Mouse (Mus musculus) layer of hippocampus, adult 18-20 months (tissue): ENCODE data around the gene Baz2a. TPM values are rescaled to one million over a fixed set of nuclear protein-coding genes. Genes with fewer than 3 reads are reported as not detected.
"Not testable (repeated sequence)": the region's sequence is repeated elsewhere in the genome, so short reads cannot be mapped to it uniquely, and the experiment has no call there.

Experiments used
- DNase-seq, 2 experiments: peaks; one replicate each; pipeline ENCODE4 v3.0.0; 2022; ENCODE audit warnings: low spot score in 2 of 2
- total RNA-seq, 2 experiments: library from RNA; stranded (reverse); gene quantifications; 2 replicates each; pipeline ENCODE4 v1.2.3; 2021

The Baz2a gene
- total RNA-seq, 2 experiments from 2014 or later, result 39.6 to 41.9 TPM

DNA sequence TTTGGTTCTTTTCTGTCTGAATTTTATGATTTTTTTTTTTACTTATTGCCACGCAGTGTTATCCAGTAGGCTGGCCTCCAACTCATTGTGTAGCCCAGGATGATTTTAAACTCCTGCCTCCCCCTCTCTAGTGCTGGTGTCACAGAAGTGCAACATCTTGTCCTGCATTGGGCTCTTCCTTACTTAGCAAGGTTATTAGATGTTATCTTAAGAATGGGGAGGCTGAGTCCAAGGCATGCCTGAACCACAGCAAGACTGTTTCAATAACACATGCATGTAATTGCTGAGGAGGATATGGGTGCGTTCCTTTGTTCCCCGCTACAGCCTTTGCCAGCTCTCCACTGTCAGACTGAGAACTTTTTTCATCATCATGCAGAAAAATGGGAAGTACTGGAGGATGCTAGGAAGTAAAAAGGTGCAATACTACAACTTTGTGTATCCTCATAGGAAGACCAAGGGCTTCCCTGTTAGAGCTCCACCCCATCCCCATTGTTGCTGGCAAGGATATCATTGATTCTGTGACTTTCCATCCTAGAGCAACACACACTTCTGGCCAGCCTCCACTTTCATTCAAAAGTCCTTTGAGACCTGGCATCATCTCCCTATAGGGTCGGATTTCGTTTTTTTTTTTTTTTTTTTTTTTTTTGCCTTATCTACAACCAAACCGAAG is 9.4 kb upstream of the Baz2a start:
- DNase-seq, result peak in 1 of 2 experiments; percentile 13

DNA sequence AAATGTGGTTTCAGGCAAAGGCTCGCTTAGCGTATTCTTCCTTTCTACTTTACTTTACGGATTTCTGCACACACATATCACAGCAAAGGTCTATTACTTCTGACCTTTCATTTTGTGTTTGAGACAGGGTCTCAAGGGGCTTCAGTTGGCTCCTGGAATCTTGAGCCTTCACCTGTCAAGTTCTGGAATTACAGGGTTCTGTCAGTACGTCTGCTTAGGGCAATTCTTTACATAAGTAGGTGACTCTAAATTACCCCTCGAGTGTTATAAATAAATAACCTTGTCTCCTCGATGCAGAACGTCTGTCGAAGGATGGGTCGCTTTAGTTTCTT is 8.9 kb upstream of the Baz2a start:
- DNase-seq, result no peak

DNA sequence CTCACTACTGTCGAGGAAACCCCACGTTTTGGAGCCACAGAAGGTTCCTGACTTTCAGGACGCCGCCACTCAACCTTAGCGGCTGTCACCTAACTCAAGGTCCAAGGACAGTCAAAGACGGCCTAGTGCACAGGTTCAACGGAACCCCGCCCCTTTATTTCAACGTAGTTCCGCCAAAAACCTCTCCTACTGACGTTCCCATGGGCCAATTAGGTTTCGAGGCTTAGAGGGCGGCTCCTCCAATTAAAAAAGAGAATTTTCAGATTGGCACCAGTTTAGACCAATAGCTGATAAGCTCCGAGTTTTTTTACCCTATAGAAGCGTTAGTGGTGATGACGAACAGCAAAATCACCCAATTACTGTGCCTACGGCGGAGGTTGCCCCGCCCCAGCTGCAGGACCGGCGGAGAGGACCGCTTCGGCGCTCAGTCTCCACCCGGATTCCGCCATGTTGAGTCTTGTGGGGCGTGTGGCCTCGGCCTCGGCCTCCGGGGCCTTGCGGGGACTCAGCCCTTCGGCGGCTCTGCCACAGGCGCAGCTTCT is 8.4 kb upstream of the Baz2a start, which contains the start of gene Atp5b:
TSS of gene Atp5b (plus strand) at position 394 of the 542 bp plus-strand sequence.
- DNase-seq, result peak; percentile 98 to 100

DNA sequence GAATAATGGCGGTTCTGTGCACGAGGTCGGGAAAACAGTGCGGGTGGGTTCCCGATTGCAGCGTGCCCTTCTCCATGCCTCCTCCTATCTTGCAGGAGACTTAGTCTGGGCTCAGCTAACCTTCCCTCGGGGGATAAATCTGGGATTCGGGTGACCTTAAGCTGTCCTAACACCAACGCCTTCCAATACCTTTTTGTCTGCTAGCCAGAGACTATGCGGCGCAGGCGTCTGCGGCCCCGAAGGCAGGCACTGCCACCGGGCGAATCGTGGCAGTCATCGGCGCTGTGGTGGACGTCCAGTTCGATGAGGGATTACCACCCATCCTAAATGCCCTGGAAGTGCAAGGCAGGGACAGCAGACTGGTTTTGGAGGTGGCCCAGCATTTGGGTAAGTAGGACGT is 7.7 kb upstream of the Baz2a start:
- no peak for DNase-seq

DNA sequence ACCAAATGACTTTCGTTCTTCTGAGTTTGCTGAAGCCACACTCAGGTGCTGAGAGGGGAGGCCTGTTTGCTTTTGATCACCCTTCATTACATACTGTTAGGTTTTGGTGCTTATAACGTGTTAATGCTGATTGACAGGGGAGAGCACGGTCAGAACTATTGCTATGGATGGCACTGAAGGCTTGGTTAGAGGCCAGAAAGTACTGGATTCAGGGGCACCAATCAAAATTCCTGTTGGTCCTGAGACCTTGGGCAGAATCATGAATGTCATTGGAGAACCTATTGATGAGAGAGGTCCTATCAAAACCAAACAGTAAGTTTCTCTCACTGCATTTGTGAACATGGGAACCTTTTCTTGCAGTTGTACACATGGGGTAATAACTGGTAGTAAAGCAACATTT is 7.2 kb upstream of the Baz2a start:
- DNase-seq, result peak in 1 of 2 experiments; percentile 13

DNA sequence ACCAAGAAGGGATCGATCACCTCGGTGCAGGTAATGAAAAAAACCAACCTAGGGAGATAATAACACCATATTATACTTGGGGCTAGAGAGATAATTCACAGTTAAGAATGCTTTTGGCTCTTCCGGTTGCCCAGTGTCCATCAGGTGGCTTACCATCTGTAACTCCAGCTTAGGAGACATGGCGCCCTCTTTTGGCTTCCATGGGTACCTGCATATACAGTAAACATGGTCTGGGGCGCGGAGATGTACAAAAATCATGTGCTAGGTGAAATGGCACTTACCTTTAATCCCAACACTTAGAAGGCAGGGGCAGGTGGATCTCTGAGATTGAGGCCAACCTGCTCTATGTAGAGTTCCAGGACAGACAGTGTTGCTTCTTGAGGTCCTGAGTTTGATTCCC is 5.0 kb upstream of the Baz2a start:
- DNase-seq, result peak in 1 of 2 experiments; percentile 30

DNA sequence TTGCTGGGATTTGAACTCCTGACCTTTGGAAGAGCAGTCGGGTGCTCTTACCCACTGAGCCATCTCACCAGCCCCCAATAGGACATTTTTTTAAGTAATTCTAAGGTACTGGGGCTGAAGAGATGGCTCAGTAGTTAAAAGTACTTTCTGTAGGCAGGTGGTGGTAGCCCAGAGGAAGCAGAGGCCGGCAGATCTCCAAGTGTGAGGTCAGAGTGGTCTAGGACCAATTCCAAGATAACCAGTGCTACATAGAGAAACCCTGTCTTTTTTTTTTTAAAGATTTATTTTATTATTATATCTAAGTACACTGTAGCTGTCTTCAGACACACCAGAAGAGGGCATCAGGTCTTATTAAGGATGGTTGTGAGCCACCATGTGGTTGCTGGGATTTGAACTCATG is 4.2 kb upstream of the Baz2a start:
- not testable (repeated sequence) for DNase-seq

DNA sequence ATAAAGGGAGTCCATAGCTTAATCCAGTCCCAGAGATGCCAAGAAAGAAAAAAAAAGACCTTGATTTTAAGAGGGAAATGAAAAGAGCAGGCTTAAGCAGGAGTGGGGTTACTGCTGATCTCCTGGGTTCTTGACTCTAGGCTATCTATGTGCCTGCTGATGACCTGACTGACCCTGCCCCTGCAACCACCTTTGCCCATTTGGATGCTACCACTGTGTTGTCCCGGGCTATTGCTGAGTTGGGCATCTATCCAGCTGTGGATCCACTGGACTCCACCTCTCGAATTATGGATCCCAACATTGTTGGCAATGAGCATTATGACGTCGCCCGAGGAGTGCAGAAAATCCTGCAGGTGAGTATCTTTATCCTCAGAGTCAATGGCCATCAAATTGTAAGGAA is 3.2 kb upstream of the Baz2a start:
- no peak for DNase-seq

DNA sequence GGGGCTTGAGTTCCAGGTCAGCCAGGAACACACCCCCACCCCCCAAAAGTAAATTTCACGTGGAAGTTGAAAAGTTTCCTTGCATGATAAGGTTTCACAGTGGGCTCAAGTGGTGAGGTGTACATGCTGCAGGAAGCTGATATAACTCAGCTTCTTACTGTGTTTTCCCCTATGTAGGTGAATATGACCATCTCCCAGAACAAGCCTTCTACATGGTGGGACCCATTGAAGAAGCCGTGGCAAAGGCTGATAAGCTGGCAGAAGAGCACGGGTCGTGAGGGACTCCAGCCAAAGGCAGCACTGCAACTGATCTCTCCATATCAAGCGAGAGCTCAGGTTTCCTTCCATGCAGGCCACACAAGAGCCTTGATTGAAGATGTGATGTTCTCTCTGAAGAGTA is 1.5 kb upstream of the Baz2a start:
- DNase-seq, result no peak

DNA sequence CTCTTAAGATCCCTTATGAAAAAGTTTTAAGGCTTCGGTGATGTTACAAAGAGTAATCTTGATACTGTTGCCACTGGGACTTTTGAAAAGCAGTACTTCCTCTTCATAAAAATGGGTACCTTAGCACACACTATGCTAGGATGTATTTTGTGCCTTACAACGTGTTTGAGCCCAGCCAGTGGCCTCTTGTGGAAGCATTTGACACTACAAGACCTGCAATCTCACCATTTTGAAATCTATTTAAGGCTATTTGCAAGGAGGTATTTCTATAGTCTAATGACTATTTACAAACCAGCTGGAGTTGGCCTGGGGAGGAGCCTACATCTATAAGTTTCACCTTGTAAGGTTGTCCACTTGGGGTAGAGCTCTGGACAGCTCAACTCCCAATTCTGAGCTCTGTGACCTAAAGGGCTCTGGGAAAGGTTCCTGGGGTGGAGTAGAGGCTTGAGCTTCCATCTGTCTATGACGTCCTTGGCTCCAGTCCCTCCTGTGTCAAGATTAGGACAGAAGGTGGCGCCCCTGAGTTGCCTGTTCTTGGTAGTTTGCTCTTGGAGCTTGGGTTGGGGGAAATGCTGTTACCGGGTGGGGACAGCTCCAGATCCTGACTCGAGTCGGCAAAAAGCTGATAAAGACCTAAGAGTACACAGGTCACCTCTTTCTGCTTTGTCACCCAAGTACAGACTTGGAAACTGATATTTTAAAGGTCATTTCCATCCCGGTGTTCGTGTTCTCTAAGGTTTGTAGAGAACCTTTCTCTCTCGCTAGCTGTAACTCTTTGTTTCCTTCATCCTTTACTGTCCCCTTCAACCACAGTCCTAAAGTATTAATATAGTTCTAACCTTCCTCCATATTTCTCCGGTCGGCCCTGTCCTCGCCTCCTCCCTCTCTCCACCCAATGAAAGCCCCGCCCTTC is 470 bp upstream of the Baz2a start:
- peak; percentile 80 to 93 for DNase-seq

DNA sequence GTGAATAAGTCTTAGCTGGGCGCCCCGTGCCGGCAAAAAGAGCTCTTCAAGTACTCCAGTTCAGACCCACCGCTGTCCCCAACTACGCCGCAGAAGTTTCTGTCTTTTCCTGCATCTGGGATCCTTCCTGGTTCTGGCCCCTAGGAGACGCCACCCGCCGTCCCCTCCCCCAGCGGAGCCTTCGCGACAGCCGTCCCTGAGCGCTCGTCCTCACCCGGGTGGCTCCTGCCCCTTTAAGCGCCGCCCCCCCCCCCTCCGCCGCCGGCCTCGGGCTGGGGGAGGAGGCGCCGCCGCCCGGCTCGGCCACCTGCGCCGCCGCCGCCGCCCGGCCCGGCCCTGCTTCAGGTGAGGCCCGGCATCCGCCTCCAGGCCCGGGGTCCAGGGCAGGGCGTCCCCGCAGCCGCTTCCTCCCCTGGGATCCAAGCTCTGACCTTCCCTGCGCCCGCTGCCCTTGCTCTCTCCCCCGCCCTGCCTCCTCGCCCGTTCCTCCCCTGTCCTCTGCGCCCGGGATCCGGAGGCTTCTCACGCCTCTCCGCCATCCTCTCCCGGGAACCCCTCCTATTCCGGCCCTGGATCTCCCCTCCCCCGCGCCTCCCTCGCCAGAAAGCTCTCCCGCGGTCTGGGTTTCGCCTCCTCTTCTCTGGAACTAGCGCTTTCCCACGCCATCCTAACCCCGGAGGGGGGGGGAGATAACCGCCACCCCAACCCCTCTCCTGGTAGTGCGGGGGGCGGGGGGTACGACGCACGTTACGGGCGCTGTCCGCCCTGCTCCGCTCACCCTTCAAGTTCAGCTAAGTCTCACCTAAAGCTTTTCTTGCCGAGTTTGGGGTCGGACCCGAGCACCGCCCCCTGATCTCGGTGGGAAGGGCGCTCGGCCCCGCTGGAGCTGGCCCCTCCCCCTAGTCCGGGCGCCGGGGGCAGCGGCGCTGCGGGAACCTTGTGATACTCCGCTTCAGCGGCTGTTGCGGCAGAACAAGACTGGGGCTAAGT is 1.4 kb downstream of the Baz2a start:
- peak; percentile 63 to 75 for DNase-seq

DNA sequence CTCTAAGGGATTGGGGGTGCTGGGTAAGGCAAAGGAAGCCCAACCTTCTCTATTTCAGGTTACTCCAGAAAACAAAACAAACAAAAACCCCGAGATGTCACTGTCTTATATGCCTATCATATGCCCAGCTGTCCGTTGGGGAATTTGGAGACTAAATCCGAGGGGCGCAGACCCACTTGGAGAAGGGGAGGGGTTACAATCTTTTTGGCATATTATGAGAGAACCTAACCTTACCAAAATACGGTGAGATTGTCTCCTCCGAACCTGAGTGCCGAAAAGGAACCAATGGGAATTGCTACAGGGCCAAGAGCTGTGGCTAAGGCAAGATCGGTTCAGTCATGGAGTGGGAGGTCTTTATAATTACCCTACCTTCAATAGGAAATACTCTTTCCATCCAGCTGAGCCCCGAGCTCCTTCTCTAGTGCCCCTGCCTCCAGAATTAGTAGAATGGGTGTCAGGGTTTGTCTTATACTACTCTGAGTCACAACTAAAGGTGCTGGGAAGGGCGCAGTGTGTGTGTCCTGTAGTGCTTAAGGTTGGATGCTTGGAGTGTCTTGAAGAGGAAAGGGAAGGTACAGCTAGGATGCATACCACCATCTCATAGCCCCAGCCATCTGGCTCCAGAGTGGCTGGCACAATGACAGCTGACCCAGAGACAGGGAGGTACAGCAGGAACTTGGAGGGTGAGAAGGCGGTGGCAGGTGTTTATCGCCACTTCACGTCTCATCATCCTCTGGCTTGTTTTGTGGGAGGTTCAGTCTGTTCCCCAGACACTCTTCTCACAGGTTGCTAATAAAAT is 2.3 kb downstream of the Baz2a start:
- DNase-seq, result peak in 1 of 2 experiments; percentile 15

DNA sequence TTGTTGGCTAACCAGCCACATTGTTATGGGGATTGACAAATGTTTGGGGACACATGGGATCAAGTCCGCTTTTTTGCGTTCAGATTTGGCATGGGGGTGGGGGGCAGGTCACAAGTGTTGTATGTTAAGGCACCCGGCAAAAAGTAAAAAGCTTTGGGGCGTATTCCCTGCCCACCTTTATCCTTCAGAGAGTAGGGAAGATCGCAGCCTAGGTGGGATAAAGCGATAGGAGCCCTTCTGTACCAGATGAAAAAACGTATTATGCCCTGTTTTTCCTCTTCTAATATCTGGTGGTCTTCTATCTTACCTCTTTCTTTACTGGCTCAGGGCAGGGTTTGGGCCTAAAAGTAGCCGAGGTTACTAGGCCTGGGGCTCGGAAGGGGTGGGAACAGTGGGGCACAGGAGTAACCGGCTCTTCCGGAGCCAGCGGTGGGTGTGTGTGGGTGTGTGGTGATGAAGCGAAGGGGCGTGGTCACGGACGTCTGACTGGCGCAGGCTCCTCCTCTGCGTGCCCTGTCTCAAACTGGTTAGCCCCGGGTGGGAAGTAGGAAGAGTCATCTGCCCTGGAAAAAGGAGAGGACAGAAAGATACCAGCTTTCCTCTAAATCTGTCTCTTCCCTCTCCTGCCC is 3.1 kb downstream of the Baz2a start:
- DNase-seq, result peak; percentile 40 to 75

DNA sequence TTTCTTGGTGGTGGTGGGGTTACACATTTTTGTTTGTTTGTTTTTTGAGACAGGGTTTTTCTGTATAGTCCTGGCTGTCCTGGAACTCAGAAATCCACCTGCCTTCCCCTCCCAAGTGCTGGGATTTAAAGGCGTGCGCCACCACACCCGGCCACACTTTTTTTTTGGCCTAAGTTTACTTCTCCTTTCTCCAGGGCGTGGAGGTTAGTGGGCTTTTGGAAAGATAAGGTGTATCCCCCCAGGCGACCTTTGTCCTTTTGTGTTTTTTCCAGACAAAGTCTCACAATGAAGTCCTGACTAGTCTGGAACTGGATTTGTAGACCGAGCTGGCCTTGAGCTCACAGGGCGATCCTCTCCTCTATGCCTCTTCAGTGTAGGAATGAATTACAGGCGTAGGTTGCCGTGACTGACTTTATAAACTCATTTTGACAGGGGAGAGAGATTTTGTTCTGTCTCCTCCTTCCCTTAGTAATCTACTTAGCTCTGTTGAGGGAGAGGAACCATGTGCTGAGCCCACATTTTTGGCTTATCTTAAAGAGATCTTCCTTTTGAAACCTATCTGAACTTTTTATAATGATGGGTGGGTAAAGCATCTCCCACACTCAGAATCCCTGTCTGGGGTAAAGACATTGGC is 3.7 kb downstream of the Baz2a start:
- no peak for DNase-seq

DNA sequence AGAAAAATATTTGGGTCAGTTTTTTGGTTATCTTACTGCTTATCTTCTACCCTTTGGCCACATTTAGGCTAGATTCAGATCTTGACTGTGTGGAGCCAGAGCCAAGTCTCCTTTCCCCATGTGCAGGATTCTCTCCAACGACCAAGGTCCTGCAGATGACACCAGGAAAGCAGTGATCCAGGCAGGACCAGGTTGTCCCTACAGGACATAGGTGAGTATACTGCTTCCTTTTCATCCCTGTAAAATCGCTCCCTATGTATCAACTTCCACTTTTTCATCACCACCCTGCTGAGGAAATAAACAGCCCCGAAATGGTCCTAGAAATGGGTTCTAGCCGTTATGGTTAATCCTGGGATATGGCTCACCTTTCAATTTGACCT is 4.9 kb downstream of the Baz2a start:
- DNase-seq, result no peak

DNA sequence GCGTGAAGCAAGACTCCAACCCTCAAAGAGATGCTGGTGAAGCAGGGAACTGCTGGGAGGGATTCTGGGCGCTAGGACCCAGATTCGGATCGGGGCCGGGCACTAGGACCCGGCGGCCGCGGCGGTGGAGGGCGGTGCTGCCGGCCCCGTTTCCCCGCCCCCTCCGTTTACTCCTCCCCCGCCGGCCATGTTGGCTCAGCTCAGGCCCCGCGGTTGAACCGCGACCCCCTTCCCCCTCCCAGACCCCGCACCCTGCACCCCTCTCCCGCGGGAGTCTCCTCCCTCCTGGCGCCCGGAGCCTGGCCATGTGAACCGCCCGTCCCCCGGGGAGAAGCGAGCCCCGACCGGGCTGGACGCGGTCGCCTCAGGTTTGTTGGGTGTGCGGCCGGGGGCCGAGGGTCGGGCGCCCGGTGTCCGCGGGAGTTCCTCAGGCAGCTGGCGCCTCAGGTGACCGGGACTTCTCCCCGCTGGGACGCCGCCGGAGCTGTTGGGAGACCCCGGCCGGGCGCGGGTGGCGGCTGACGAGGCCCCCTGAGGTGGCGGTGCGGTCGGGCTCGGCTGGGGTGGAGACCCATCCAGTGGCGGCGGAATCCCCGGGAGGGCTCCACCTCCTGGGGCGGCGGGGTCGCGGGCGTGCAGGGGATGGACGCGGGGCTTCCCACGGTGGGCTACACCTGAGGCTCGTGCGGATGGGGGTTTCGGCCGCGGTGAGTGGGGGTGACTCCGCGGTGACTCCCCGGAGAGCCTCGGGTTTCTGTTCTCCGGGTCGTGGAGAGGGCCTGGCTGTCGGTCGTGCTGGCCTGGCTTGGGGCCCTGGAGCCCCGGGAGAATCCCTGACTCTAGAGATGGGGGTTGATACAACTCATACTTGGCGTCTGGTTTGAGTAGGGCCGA is 5.6 kb downstream of the Baz2a start:
- DNase-seq, result peak; percentile 73 to 85

DNA sequence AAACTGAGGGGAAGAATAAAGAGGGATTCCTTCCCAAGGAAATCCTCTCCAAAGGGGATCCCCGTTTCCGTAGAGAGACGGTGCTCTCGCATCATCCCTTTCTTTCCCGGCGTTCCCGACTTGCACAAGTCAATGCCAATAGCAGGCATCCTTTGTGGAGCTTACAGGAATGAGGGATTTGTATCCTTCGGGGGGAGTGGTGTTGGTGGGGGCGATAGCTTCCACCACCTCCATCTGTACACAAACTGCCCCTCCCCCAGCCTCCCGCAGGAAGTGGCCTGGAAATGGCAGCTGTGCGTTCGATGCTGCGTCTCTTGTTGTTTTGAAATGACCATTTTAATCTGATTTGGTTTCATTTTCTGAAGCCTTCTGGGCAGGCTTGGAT is 6.2 kb downstream of the Baz2a start:
- peak; percentile 26 to 61 for DNase-seq

DNA sequence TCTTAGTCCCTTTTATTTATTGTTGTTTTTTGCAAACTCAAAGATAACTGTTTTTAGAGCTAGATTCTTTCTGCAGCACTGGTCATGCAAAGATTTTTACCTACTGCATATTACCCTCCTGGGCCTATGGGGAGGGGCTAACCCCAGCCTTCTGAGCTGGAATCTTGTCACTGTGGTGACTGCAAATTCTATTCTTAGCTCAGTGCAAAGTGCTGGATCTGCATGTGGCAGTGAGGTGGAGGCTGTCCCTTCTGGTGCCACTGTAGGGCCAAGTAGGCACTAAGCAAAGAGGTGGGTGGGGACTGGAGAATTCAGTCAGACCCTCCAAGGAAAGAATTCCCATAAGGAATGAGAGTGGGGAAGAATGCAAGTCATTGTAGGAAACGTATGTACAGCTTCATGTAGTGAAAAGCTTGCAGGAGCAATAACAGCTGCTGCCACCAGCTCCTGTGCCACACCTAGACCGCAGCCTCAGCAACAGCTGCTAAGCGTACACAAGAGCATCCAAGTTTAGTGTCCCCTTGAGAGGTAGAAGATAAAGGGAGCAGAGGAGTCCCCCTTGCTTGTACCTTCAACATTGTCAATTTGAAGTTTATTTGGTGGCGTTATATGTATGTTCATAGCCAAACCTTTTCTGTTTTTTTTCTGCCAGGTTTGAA is 18.9 kb downstream of the Baz2a start:
- DNase-seq, result no peak
